Mouse (Mus musculus): ENCODE results near the gene Wwc1.

DNA sequence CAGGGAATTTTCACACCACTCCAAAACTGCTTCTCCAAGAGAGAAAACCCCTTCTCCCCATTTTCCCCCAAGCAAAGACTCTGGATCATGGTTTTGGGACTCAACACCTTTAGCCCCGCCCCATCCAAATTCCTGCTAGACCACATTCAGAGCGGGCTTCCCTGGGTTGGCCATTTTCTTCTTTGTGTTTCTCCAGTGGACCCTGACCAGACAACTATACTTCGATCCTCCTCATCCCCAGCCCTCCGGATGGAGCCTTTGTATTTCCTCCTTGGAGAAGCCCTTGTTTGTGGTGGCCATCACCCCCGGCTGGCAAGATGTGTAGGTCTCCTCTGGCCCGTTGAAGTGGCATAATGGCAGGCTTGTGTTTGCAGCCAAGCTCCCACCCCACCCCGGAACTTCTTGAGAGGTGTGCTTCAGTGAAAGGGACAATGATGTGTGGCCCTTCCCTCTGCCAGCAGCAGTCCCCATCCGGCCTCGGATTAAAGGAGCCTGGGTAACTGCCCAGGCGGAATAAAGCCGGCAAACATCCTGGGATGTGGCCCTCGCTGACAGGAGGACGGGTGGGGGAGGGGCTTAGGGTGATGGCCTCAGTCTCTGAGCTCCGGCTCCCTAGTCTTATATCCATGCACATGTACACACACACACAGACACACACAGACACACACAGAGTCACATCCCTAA lies 46.8 kb downstream of the Wwc1 start:
- TF ChIP-seq POLR2A (IDR thresholded peaks at IDR 0.05; ENCODE audit: low read depth, low read length) = no peak
- TF ChIP-seq CTCF (IDR thresholded peaks at IDR 0.05; ENCODE audit: extremely low read depth, insufficient read length, insufficient replicate concordance, low read depth, low read length) = no peak
